In the genomic region with DNA sequence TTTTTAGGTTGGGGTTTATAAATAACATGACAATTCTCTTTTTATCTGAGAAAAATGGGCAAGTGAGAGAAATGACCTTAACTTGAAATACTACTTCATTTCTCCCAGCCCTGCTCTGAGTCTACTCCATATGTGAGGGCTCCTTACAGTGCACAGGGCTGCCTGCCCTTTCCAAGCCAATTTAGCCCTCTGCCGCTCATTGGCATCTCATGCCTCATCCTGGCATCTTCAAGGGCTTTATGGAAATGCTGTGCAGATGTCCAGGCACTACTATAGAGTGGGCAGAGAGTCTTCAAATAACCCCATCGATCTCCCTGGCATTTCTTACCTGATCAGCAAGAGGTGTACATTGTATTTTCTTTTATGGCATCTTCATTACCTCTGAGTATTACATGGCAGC, we compare ENCODE assay signal across 21 mouse cellular contexts.
"Had no signal": no experiment of that assay in that cellular context is flagged by ENCODE, and none has a peak within 500 bp of the region (broad histone marks: within the 10 kb centered on the region; RNA-seq: fewer than 3 reads in every experiment).

No protein-coding gene starts in this region.

- DNase-seq: lung, adult 2 months; lung, postnatal 14 days; lung, postnatal 36 days; midbrain, embryonic 14.5 days; retina, postnatal 1 day; right cerebral cortex, adult 18-20 months; right cerebral cortex, postnatal 25 days; right cerebral cortex, postnatal 4 days; spleen, adult 18-20 months; thymus, adult 18-20 months; thymus, postnatal 14 days; thymus, postnatal 36 days had no signal

- H3K27me3 ChIP-seq: lung, embryonic 15.5 days; megakaryocyte, embryonic 14.5 days; midbrain, embryonic 12.5 days; neural tube, embryonic 13.5 days; neural tube, embryonic 15.5 days had no signal

- H3K27ac ChIP-seq: lung, embryonic 15.5 days; macrophage; midbrain, embryonic 12.5 days; neural tube, embryonic 13.5 days; neural tube, embryonic 15.5 days had no signal

- ATAC-seq: lung, postnatal 0 days; midbrain, embryonic 16.5 days had no signal

- H3K4me3 ChIP-seq: lung, embryonic 15.5 days; megakaryocyte, embryonic 14.5 days; midbrain, embryonic 12.5 days; myocyte; neural tube, embryonic 13.5 days; neural tube, embryonic 15.5 days had no signal

- H3K4me1 ChIP-seq: lung, embryonic 15.5 days; megakaryocyte, embryonic 14.5 days; midbrain, embryonic 12.5 days had no signal

- H3K36me3 ChIP-seq: lung, embryonic 15.5 days; midbrain, embryonic 12.5 days; neural tube, embryonic 13.5 days; neural tube, embryonic 15.5 days had no signal

- H3K9me3 ChIP-seq: lung, embryonic 15.5 days; midbrain, embryonic 12.5 days; neural tube, embryonic 13.5 days; neural tube, embryonic 15.5 days had no signal
